Mouse (Mus musculus) forebrain, embryonic 10.5 days (tissue): ENCODE data around the gene Pole3. TPM values are rescaled to one million over a fixed set of nuclear protein-coding genes. Genes with fewer than 3 reads are reported as not detected.

Source experiments
- DNase-seq: peaks from one replicate; pipeline ENCODE4 v3.0.0-alpha.2; 2017; ENCODE audit warnings: low spot score; ENCODE audit errors: extremely low spot score
- H3K27ac ChIP-seq: fragments of 300-500 bp; sonication (generic); 2 replicates; pipeline ENCODE4 v1.5.1; 2016; ENCODE audit warnings: mild to moderate bottlenecking
- H3K27me3 ChIP-seq: fragments of 300-500 bp; sonication (generic); 2 replicates; pipeline ENCODE4 v1.6.1; 2016; ENCODE audit warnings: mild to moderate bottlenecking; ENCODE audit not compliant: poor library complexity, severe bottlenecking
- H3K36me3 ChIP-seq: fragments of 300-500 bp; sonication (generic); replicated peaks from 2 replicates; pipeline ENCODE4 v1.6.1; 2016; ENCODE audit warnings: mild to moderate bottlenecking, moderate library complexity
- H3K4me1 ChIP-seq: fragments of 300-500 bp; sonication (generic); 2 replicates; pipeline ENCODE4 v1.6.1; 2016
- H3K4me3 ChIP-seq: fragments of 300-500 bp; sonication (generic); 2 replicates; pipeline ENCODE4 v1.5.1; 2016; ENCODE audit warnings: mild to moderate bottlenecking, moderate library complexity
- H3K9me3 ChIP-seq: fragments of 300-500 bp; sonication (generic); 2 replicates; pipeline ENCODE4 v1.6.1; 2016; ENCODE audit warnings: mild to moderate bottlenecking, moderate library complexity
- WGBS: fragments of 180-500 bp; shearing (Covaris S2); methylation state at CpG from one replicate; pipeline ENCODE4 v1.1.7; 2016; 5-methylcytosine and 5-hydroxymethylcytosine counted together
- polyA plus RNA-seq: library from polyadenylated mRNA; unstranded; fragments of >200 nt; fragmentation: Nextera tagmentation; extraction: Ambion mirVana; gene quantifications from 2 replicates; pipeline ENCODE4 v1.2.1, GENCODE M21; 2016

Gene Pole3
- polyA plus RNA-seq, 1 experiment from 2014 or later: 145 TPM

DNA sequence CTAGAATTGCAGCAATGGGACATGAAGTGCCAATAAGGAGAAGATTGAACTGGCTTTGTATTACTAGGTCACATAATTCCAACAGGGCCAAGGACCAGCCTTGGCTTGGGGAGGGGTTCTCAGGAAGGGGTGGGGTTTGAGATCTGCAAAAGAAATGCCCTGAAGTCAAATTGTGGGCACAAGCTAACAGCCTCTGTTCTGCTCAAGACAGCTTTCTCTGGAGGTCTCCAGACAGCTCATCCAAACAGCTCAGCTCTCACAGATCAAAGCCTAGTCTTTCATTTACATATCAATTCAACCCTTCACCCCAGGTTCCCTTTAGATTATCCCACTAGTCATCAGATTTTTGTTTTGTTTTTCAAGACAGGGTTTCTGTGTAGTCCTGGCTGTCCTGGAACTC lies 19.9 kb upstream of the Pole3 start:
- Histone ChIP-seq H3K36me3 (no peaks in the 10 kb centered on the region), H3K27ac (no peak overlapping the region), H3K27me3 (no peaks in the 10 kb centered on the region), H3K4me3 (no peak overlapping the region), H3K4me1 (no peaks in the 10 kb centered on the region; the same call in 1 of the 2 replicates), H3K9me3 (no peaks in the 10 kb centered on the region)
- no peak for DNase-seq

DNA sequence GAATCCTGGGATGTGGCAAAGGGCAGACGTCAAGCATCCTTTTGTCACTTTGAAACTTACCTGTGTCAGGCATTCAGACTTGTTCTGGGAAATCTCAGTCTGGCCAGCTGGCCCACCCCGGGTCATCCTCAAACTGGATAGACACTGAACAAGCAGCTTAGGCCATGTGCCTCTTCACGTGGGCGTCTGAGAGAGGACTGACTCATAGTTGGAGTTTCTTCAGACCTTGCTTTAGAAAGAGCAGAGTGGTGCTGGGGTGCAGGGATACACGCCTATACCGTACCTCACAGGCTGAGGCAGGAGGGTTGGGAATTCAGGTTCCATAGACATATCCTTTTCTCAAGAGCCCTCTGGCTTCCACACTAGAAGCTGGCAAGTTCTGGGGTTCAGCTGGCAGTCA lies 18.9 kb upstream of the Pole3 start:
- no peaks in the 10 kb centered on the region for H3K36me3 ChIP-seq
- H3K9me3 ChIP-seq: no peaks in the 10 kb centered on the region
- H3K4me3 ChIP-seq: no peak overlapping the region
- WGBS: 90% methylated on average over 6 of the region's 6 CpGs
- DNase-seq: no peak
- no peak overlapping the region for H3K27ac ChIP-seq
- no peaks in the 10 kb centered on the region; the same call in 1 of the 2 replicates for H3K4me1 ChIP-seq
- no peaks in the 10 kb centered on the region for H3K27me3 ChIP-seq

DNA sequence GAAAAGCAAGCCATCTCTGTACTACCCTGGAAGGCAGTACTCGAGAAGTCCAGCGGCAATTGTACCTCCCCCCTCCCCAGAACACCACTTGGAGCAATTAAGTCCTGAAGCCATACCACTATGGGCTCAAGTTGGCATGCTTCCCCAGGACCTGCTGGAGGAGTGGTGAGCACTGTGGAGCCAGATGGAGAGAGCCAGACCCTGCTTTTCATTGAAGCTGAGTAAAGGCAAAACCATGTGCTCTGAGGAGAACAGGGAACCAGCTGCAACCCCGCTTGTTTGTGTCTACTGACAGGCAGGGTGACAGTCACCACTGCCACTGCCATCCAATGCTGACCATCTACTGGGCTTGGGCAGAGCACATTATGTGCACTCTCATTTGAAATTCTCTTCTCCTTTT lies 16.9 kb upstream of the Pole3 start:
- no peak for DNase-seq
- Histone ChIP-seq H3K36me3 (no peaks in the 10 kb centered on the region), H3K27ac (no peak overlapping the region), H3K4me1 (no peaks in the 10 kb centered on the region; the same call in 1 of the 2 replicates), H3K27me3 (no peaks in the 10 kb centered on the region), H3K4me3 (no peak overlapping the region), H3K9me3 (no peaks in the 10 kb centered on the region)
- 85% methylated on average over 3 of the region's 3 CpGs for WGBS

DNA sequence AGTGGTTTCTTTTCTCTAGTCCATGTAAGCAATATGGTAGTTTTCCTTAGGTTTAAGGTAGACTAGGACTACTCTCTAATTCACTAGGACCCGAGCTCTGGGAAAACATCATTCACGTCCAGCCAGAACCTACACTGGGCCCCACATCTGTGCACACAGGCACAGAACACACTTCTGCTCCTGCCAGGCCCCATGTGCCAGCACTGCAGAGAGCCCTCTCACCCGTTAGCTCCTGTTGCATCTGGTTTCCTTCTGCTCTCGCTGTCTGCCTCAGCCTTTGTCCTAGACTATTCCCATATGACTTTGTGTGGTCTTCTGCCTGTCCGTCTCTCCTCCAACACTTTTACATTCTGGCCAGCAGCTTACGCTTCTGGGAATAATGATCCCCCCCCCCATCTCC lies 8.9 kb upstream of the Pole3 start:
- Histone ChIP-seq H3K27ac (no peak overlapping the region), H3K4me3 (no peak overlapping the region), H3K36me3 (no peaks in the 10 kb centered on the region), H3K4me1 (no peaks in the 10 kb centered on the region), H3K27me3 (no peaks in the 10 kb centered on the region), H3K9me3 (no peaks in the 10 kb centered on the region)
- WGBS: 87% methylated on average over 6 of the region's 6 CpGs
- DNase-seq: no peak

DNA sequence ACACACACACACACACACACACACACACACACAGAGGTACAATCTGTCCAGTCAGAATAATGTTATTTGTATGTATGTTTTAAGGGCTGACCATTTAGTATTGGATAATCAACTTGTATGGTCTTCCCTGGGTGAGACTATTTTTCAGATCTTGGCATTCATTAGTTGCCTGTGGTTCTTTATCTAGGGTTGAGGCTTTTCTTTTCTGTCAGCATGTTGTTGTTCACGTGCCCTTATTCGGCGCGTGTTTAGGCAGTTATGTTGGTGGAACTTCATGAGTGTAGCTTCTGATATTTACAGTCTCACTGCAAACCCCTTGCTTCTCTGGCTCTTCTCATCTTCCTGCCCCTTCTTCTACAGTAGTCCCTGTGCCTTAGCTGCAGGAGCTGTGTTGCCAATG lies 2.8 kb upstream of the Pole3 start:
- Histone ChIP-seq H3K36me3 (peaks cover 13% of the 10 kb centered on the region), H3K4me3 (no peak overlapping the region), H3K27ac (no peak overlapping the region), H3K9me3 (no peaks in the 10 kb centered on the region), H3K4me1 (peaks cover 13% of the 10 kb centered on the region), H3K27me3 (no peaks in the 10 kb centered on the region)
- WGBS: 88% methylated on average over 4 of the region's 4 CpGs
- DNase-seq: no peak

DNA sequence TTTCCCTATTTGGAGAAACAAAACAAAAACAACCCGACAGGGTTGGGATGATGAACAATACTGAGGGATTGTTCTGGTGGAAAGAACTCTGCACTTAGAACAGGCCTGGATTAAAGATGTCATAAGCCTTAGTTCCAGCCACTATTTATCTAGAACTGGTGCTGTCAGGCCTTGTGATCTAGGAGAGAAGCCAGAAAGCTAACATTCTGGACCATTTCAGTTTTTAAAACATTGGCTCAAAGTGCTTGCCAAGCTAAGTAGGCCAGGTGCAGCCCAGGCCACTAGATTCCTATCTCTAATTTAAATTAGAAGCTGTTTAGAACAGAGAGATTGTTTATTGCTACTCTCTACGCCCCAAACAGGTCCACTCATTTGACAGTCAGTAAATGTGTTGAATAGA lies 1.4 kb upstream of the Pole3 start:
- Histone ChIP-seq H3K27me3 (no peaks in the 10 kb centered on the region), H3K4me1 (peaks cover 13% of the 10 kb centered on the region), H3K4me3 (no peak overlapping the region), H3K27ac (no peak overlapping the region), H3K36me3 (peaks cover 24% of the 10 kb centered on the region), H3K9me3 (no peaks in the 10 kb centered on the region)
- 65% methylated on average over 2 of the region's 2 CpGs for WGBS
- DNase-seq: no peak

DNA sequence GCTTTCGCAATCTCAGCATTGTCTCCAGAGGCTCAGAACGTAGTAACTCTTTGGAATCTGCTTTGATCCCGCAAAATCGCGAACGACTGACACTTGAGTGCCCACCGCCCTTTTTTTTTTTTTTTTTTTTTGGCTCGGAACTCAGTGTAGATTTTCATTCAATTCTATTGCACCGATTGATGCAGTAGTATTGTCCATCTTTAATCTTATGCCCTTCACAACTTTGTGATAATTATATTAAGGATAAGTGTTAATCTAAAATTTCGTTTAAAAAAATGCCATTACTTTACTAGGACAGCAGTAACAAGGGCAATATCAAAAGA lies 582 bp upstream of the Pole3 start:
- H3K4me3 ChIP-seq: peak overlapping the region; percentile 90
- H3K27ac ChIP-seq: peak overlapping the region; percentile 98
- DNase-seq: no peak
- H3K9me3 ChIP-seq: no peaks in the 10 kb centered on the region
- no peaks in the 10 kb centered on the region for H3K27me3 ChIP-seq
- peaks cover 24% of the 10 kb centered on the region for H3K36me3 ChIP-seq
- H3K4me1 ChIP-seq: peaks cover 18% of the 10 kb centered on the region
- 1% methylated on average over 10 of the region's 10 CpGs for WGBS

DNA sequence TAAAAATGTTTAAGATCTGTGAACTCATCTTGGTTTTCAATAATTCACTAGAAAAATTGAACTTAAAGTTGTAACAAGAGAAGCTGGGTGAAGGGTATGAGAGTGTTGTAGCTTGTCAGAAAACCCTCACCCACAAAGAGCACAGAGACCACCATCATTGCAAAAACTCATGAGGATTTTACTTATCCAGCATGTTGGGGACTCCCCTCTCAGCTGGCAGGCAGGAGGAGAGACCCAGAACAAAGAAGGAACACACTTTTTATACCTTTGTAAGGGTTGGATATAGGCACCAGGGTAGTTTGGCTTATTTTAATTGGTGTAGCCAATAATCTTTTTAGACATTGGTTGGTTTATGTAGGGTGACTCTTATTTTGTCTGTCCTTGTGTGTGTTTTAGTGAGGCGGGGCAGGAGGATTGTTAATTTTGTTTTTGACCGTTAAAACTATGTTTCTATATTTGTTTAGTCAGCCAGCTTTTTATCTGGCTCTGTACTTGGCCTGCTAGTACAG lies 3.9 kb downstream of the Pole3 start:
- Histone ChIP-seq H3K27ac (no peak overlapping the region), H3K4me3 (peak overlapping the region; percentile 62; the same call in 1 of the 2 replicates), H3K36me3 (peaks cover 24% of the 10 kb centered on the region), H3K9me3 (no peaks in the 10 kb centered on the region), H3K4me1 (peaks cover 59% of the 10 kb centered on the region), H3K27me3 (no peaks in the 10 kb centered on the region)
- WGBS: 84% methylated on average over 2 of the region's 2 CpGs
- no peak for DNase-seq

DNA sequence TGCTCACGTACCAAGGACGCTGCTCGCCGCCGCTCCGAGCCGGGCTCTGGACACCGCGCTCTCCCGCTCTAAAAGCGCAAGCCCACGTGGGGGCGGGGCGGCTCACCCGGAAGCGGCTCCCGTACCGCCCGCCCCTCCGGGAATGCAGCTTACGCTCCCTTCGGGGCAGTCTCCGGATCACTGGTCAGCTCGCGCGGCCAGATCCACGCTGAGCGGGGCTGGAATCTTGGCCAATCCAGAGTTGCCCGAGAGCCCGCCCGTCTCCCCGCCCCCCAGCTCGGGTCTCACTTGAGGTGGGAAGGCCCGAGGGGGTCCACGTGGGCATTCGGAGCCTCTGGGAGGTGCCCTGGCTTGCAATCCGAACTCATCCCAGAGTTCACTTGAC lies 5.0 kb downstream of the Pole3 start, which contains the start of gene Alad:
Alad (minus strand) TSS at position 70 of the 385 bp plus-strand sequence.
- Histone ChIP-seq H3K4me3 (peak within 1 kb of the TSS; percentile 62), H3K27me3 (no peaks in the 10 kb centered on the region), H3K36me3 (peaks cover 24% of the 10 kb centered on the region), H3K4me1 (peaks cover 65% of the 10 kb centered on the region), H3K27ac (peak within 1 kb of the TSS; percentile 90), H3K9me3 (no peaks in the 10 kb centered on the region)
- WGBS: under 1% methylated on average over 37 of the region's 37 CpGs
- DNase-seq: peak; percentile 86

DNA sequence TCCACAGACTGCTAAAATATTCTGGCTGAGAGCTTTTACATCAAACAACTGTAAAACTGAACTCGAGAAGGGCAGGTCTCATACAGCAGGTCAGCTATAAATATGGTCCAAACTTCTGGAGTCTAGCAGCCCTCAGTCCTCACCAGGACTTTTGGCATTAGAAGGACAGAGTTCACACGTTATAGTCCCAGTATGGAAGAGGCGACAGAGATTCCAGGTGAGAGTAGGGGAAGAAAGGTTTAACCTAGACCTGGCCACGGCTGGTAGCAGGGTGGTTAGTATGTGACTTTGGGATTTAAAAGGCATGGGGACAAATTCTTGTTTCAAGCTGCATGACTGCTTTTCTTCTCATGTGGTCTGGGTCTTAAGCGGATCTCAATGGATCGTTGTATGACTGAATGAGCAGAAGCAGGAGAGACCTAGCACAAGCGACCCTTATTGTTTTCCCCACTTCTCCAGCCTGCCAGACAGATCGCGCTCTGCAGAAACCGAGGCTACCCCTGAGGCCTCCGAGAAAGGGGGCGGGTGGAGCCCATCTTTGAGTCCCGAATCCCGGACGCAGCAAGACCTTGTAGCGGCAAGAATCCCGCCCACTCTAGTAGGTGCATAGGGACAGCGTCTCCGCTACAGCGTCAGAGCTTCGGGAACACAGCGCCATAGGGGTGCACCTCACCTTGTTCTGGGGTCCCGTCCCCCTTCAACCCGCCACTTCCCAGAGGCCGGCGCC lies 5.6 kb downstream of the Pole3 start:
- peak; percentile 28 for DNase-seq
- peaks cover 24% of the 10 kb centered on the region for H3K36me3 ChIP-seq
- peak overlapping the region; percentile 62 for H3K4me3 ChIP-seq
- WGBS: 2% methylated on average over 26 of the region's 26 CpGs
- H3K4me1 ChIP-seq: peaks cover 62% of the 10 kb centered on the region
- no peaks in the 10 kb centered on the region for H3K27me3 ChIP-seq
- peak overlapping the region; percentile 90 for H3K27ac ChIP-seq
- no peaks in the 10 kb centered on the region for H3K9me3 ChIP-seq

DNA sequence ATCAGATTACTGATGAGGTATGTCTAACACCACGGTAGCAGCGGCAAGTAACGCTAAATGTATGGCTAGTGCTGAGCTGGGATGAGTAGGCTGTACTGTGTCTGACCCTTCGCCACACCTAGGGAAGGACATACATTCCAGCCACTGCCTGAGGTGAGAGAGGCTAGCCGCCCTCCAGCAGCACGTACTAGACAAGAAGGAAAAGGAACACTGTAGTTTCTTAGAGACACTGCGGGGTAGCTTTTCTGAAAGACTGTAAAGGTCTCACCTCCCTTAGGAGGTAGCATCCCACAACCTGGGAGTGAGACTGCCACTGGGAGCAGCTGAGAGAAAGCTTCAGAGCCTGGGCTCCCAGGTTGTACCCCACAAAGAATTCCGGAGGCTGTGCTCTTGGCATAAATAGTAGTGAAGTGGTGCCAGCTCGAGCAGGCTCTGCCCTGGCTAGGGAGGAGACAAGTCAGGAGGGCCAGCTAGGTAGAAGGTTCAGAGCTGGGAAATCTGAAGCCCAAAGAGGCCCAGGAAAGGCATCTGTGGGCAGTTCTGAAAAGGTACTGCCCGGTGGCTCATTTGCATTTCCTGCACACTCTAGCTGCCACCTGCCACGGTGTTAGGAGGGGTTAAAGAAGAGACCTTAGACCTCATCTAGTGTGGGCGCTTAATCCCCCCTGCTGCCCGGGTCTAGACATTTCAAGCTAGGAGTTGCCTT lies 6.3 kb downstream of the Pole3 start:
- H3K4me3 ChIP-seq: peak overlapping the region; percentile 62
- peak overlapping the region; percentile 90 for H3K27ac ChIP-seq
- WGBS: 57% methylated on average over 13 of the region's 13 CpGs
- peaks cover 27% of the 10 kb centered on the region for H3K36me3 ChIP-seq
- no peaks in the 10 kb centered on the region for H3K27me3 ChIP-seq
- peaks cover 59% of the 10 kb centered on the region for H3K4me1 ChIP-seq
- H3K9me3 ChIP-seq: no peaks in the 10 kb centered on the region
- no peak for DNase-seq

DNA sequence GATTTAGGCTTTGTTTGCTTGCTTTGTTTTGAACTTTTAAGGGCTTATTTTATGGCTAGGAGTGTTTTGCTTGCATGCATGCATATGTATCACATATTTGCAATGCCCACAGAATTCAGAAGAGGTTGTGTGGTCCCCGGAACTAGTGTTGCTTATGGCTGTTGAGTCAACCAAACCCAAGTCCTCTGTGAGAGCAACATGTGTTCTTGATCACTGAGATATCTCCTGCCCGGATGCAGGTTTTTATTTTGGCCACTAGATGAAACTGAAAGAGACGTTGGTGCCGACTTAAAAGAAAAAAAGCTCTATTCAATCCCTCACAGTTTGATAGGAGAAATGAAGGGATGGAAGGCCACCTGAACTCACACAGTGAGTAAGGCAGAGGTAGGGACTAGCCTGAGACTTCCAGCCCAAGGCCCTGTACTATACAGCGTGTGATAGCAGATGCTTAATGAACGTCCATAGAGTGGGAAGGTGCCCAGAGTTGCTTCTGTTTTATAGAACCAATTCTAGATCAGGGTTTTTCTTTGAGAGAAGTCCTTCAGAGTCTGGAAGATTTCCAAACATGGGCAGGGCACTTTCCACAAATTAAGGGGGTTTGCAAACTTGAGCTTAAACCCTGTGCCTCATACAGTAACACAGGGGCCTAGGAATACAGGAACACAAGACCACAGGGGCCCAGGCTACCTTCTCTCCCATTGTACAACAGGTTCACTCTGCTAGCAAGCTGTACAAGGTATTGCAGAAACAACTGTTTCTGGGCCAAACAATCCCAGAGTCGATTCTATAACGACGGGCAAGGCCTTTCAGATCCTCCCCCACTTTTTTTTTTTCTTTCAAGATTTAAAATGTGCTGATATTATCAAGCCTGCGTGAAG lies 7.1 kb downstream of the Pole3 start:
- peak overlapping the region; percentile 62 for H3K4me3 ChIP-seq

More for the DNA sequence above, 7.1 kb downstream of the Pole3 start:
- no peak for DNase-seq
- 82% methylated on average over 10 of the region's 10 CpGs for WGBS
- Histone ChIP-seq H3K9me3 (no peaks in the 10 kb centered on the region), H3K27ac (0 out of 2 replicates have a peak overlapping the region, but pooled peaks have one; percentile 90), H3K4me1 (peaks cover 56% of the 10 kb centered on the region), H3K27me3 (no peaks in the 10 kb centered on the region), H3K36me3 (peaks cover 27% of the 10 kb centered on the region)
